Mouse (Mus musculus): ENCODE results near the gene Cnnm1. TPM values are rescaled to one million over a fixed set of nuclear protein-coding genes. Genes with fewer than 3 reads are reported as not detected.

Cnnm1 gene
- total RNA-seq (2021), result under 1 TPM; 0.29 to 0.48 TPM
- polyA plus RNA-seq (2012; rRNA removed), result 0.09 and 0.16 TPM in 2 replicates
- long read RNA-seq, partial matches to known transcripts, result 1 of 1 reads
- long read RNA-seq, other reads (novel, unspliced or antisense), result 0 of 1 reads

GRCm38 (mm10) chr19:43440112-43440737 lies at the start of gene Cnnm1:
TSS of gene Cnnm1 (plus strand) at chr19:43440436.
- peak; percentile 39 for DNase-seq

GRCm38 (mm10) chr19:43396327-43396726 lies 43.9 kb upstream of the Cnnm1 start:
- DNase-seq, result peak; percentile 21

GRCm38 (mm10) chr19:43407181-43407580 lies 33.1 kb upstream of the Cnnm1 start:
- no peak for DNase-seq

- DNase-seq, result no peak
These were observed 24.7 kb upstream of the Cnnm1 start for GRCm38 (mm10) chr19:43415565-43415964.

GRCm38 (mm10) chr19:43420506-43420905 lies 19.7 kb upstream of the Cnnm1 start:
- no peak for DNase-seq

GRCm38 (mm10) chr19:43424082-43424481 lies 16.2 kb upstream of the Cnnm1 start:
- no peak for DNase-seq

GRCm38 (mm10) chr19:43427446-43428224 lies 12.6 kb upstream of the Cnnm1 start:
- no peak for DNase-seq

- DNase-seq, result no peak
These were observed 990 bp upstream of the Cnnm1 start for GRCm38 (mm10) chr19:43439246-43439645.

- peak; percentile 39 for DNase-seq
These were observed 778 bp downstream of the Cnnm1 start for GRCm38 (mm10) chr19:43440768-43441660.

- DNase-seq, result no peak
These were observed 1.4 kb downstream of the Cnnm1 start for GRCm38 (mm10) chr19:43441661-43441990.

- no peak for DNase-seq
These were observed 2.0 kb downstream of the Cnnm1 start for GRCm38 (mm10) chr19:43442269-43442668.

GRCm38 (mm10) chr19:43442906-43443305 lies 2.7 kb downstream of the Cnnm1 start:
- DNase-seq, result no peak

- DNase-seq, result no peak
These were observed 4.5 kb downstream of the Cnnm1 start for GRCm38 (mm10) chr19:43444636-43445205.

- DNase-seq, result no peak
These were observed 11.3 kb downstream of the Cnnm1 start for GRCm38 (mm10) chr19:43451563-43451962.

GRCm38 (mm10) chr19:43452176-43452575 lies 11.9 kb downstream of the Cnnm1 start:
- DNase-seq, result no peak

- no peak for DNase-seq
These were observed 12.8 kb downstream of the Cnnm1 start for GRCm38 (mm10) chr19:43453025-43453424.

GRCm38 (mm10) chr19:43459948-43460347 lies 19.7 kb downstream of the Cnnm1 start:
- DNase-seq, result no peak

- no peak for DNase-seq
These were observed 20.2 kb downstream of the Cnnm1 start for GRCm38 (mm10) chr19:43460481-43460880.

- no peak for DNase-seq
These were observed 21.9 kb downstream of the Cnnm1 start for GRCm38 (mm10) chr19:43462141-43462540.

- no peak for DNase-seq
These were observed 23.5 kb downstream of the Cnnm1 start for GRCm38 (mm10) chr19:43463546-43464293.

- DNase-seq, result no peak
These were observed 24.1 kb downstream of the Cnnm1 start for GRCm38 (mm10) chr19:43464294-43464687.

All from adrenal gland, adult 2 months (tissue).